Mouse (Mus musculus) spleen, adult 2 months (tissue): ENCODE measurements at regions not wholly inside any gene's neighbourhood (a gene's known extent, or its start where the extent isn't known, plus 50 kb on each side); places are given as distances from the start of the nearest gene placed in this dataset.

Experiments used
- DNase-seq, 2 experiments: peaks; one replicate each; pipeline versions ENCODE4 v3.0.0 to v3.0.0-alpha.2; 2012 to 2021; ENCODE audit warnings: low spot score in 2 of 2, low read depth in 1 of 2
- H3K27ac ChIP-seq: fragments of 200-500 bp; 2 replicates; pipeline ENCODE4 v1.5.1; 2012; ENCODE audit warnings: low read length, inconsistent platforms; ENCODE audit not compliant: insufficient read depth
- H3K27me3 ChIP-seq: fragments of 200-500 bp; 2 replicates; pipeline ENCODE4 v1.6.1; 2012; ENCODE audit warnings: mild to moderate bottlenecking, moderate library complexity, low read length, inconsistent platforms; ENCODE audit not compliant: control insufficient read depth, insufficient read depth
- H3K36me3 ChIP-seq: fragments of 200-500 bp; 2 replicates; pipeline ENCODE4 v1.6.1; 2012; ENCODE audit warnings: mild to moderate bottlenecking, low read length, inconsistent platforms; ENCODE audit not compliant: control insufficient read depth, insufficient read depth
- H3K4me1 ChIP-seq: fragments of 200-500 bp; 2 replicates; pipeline ENCODE4 v1.6.1; 2011; ENCODE audit warnings: inconsistent platforms; ENCODE audit not compliant: control insufficient read depth, insufficient read depth, insufficient read length
- H3K4me3 ChIP-seq: fragments of 200-500 bp; 2 replicates; pipeline ENCODE4 v1.5.1; 2011; ENCODE audit warnings: mild to moderate bottlenecking, inconsistent platforms; ENCODE audit not compliant: insufficient read depth, insufficient read length; ENCODE audit errors: extremely low read depth
- CTCF ChIP-seq: fragments of 200-500 bp; IDR thresholded peaks from 2 replicates; pipeline ENCODE4 v1.5.1; 2011; ENCODE audit warnings: mild to moderate bottlenecking, inconsistent platforms; ENCODE audit not compliant: insufficient read depth, insufficient read length, insufficient replicate concordance; ENCODE audit errors: extremely low read depth
- POLR2A ChIP-seq: fragments of 200-500 bp; IDR thresholded peaks from 2 replicates; pipeline ENCODE4 v1.6.1; 2011; ENCODE audit warnings: low read depth, low read length, inconsistent platforms
- WGBS: fragments of 180-500 bp; shearing (Covaris S2); methylation state at CpG from one replicate; pipeline ENCODE4 v1.1.7; 2018; 5-methylcytosine and 5-hydroxymethylcytosine counted together

DNA sequence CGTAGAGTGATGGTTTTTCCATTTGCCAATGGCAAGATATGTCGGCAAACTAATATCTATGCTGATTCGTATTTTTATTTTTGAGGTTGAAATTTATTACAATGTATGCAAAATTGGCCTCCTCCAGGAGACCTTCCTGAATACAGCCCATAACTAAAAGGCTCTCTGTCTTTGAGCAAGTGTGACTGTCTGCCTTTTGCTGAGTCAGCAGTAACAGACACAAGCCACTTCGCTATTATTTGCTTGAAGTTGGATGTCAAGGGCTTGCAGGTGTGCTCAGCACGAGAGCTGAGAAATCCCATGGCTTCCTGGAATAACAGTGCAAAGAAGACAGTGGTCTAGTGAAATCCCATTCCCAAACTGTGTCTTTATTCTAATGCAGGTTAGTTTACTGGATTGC lies 56.9 kb downstream of the Dmrt2 start:
- 89% methylated on average over 5 of the region's 5 CpGs for WGBS

DNA sequence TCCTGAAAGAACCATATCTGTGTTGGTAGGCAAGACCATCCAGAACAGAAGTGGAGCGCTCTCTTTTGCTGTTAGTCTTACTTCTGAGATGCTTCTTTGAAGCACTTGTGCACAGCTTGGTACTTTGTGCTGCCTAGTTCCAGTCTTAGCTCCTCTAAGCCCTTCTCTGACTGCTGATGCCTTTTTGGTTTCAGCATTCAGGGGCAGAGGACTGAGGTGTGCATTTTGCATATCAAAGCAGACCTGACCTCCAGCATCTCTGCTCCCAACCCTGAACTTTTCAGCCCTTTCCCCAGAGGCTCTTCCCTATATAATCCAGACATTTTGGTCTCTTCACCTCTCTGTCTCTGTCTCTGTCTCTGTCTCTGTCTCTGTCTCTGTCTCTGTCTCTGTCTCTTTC lies 57.4 kb downstream of the Dmrt2 start:
- no peak for DNase-seq
- no peaks in the 10 kb centered on the region for H3K36me3 ChIP-seq
- H3K27ac ChIP-seq, result no peak overlapping the region
- H3K27me3 ChIP-seq, result no peaks in the 10 kb centered on the region
- TF ChIP-seq CTCF (no peak), POLR2A (no peak)
- H3K4me3 ChIP-seq, result no peak overlapping the region
- WGBS, result 96% methylated on average over 1 of the region's 1 CpGs
- H3K4me1 ChIP-seq, result no peaks in the 10 kb centered on the region

More for the DNA sequence above, 56.9 kb downstream of the Dmrt2 start:
- no peaks in the 10 kb centered on the region for H3K4me1 ChIP-seq
- H3K27me3 ChIP-seq, result no peaks in the 10 kb centered on the region
- H3K4me3 ChIP-seq, result no peak overlapping the region
- H3K27ac ChIP-seq, result no peak overlapping the region
- DNase-seq, result no peak
- no peaks in the 10 kb centered on the region for H3K36me3 ChIP-seq
- TF ChIP-seq CTCF (no peak), POLR2A (no peak)

- Histone ChIP-seq H3K4me1 (no peaks in the 10 kb centered on the region), H3K27ac (no peak overlapping the region), H3K36me3 (no peaks in the 10 kb centered on the region), H3K27me3 (no peaks in the 10 kb centered on the region), H3K4me3 (no peak overlapping the region)
- 79% methylated on average over 4 of the region's 4 CpGs for WGBS
- TF ChIP-seq CTCF, result no peak
- TF ChIP-seq POLR2A, result no peak
- DNase-seq, result no peak
These were observed 106.2 kb downstream of the Dmrt2 start for GRCm38 (mm10) chr19:25778455-25778854.

- TF ChIP-seq CTCF, result no peak
- TF ChIP-seq POLR2A, result no peak
- H3K27me3 ChIP-seq, result no peaks in the 10 kb centered on the region
- DNase-seq, result no peak
- H3K27ac ChIP-seq, result no peak overlapping the region
- H3K4me3 ChIP-seq, result no peak overlapping the region
- no peaks in the 10 kb centered on the region for H3K36me3 ChIP-seq
- WGBS, result 68% methylated on average over 7 of the region's 7 CpGs
- no peaks in the 10 kb centered on the region for H3K4me1 ChIP-seq
These were observed 107.1 kb downstream of the Dmrt2 start for GRCm38 (mm10) chr19:25779356-25779755.

DNA sequence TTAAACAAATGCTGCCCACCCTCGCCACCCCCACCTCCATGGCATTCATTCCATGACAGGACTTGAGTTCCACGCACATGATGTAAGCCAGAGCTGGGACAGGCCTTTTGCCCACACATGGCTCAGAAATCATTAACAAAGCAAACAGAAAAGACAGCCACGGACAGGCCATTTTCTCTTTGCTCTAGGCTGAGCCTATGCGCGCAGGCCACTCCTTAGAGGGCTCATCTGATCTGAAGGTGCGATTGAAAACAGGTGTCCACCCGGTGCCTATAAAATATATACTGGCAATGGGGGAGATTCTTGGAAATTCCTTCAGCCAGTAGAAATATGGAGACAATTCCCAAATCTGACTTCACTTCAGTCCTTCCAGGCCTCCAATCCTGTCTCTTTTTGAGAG lies 109.1 kb downstream of the Dmrt2 start:
- no peak for TF ChIP-seq CTCF
- TF ChIP-seq POLR2A, result no peak
- Histone ChIP-seq H3K4me3 (no peak overlapping the region), H3K4me1 (no peaks in the 10 kb centered on the region), H3K36me3 (no peaks in the 10 kb centered on the region), H3K27me3 (no peaks in the 10 kb centered on the region), H3K27ac (no peak overlapping the region)
- WGBS, result 91% methylated on average over 7 of the region's 7 CpGs
- no peak for DNase-seq

GRCm38 (mm10) chr19:25802692-25803091 lies 130.5 kb downstream of the Dmrt2 start:
- no peak overlapping the region for H3K27ac ChIP-seq
- no peak for TF ChIP-seq CTCF
- no peak for TF ChIP-seq POLR2A
- H3K36me3 ChIP-seq, result no peaks in the 10 kb centered on the region
- DNase-seq, result no peak
- H3K4me3 ChIP-seq, result no peak overlapping the region
- no peaks in the 10 kb centered on the region for H3K4me1 ChIP-seq
- no peaks in the 10 kb centered on the region for H3K27me3 ChIP-seq
- WGBS, result 80% methylated on average over 7 of the region's 7 CpGs

DNA sequence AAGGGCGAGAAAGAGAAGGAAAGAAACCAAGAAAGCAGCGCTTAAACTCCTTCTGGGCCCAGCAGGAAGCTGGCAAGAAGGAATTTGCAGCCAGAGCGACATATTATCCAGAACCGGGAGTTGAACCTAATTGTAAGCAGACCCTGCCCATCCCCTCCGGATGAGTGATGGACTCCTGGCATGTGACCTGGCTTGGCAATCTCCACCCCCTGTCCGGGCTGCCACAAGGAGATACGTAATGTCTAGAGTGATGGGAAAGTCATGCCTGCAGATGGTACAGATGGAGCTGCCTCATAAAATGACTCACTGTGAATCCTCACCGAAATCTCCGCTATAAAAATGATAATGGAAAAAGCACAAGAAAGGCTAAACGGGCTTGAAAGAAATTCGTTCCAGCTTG lies 133.1 kb downstream of the Dmrt2 start:
- Histone ChIP-seq H3K27me3 (no peaks in the 10 kb centered on the region), H3K27ac (no peak overlapping the region), H3K36me3 (no peaks in the 10 kb centered on the region), H3K4me1 (no peaks in the 10 kb centered on the region), H3K4me3 (no peak overlapping the region)
- WGBS, result 79% methylated on average over 11 of the region's 11 CpGs
- no peak for TF ChIP-seq POLR2A
- no peak for TF ChIP-seq CTCF
- DNase-seq, result no peak
